Mouse (Mus musculus): Measurements from ENCODE around the gene B3galt4.
A peak's percentile ranks its signal among the peaks of the same experiment; 100 is the strongest.
"Not testable (repeated sequence)": the region's sequence is repeated elsewhere in the genome, so short reads cannot be mapped to it uniquely, and the experiment has no call there.

The B3galt4 gene

DNA sequence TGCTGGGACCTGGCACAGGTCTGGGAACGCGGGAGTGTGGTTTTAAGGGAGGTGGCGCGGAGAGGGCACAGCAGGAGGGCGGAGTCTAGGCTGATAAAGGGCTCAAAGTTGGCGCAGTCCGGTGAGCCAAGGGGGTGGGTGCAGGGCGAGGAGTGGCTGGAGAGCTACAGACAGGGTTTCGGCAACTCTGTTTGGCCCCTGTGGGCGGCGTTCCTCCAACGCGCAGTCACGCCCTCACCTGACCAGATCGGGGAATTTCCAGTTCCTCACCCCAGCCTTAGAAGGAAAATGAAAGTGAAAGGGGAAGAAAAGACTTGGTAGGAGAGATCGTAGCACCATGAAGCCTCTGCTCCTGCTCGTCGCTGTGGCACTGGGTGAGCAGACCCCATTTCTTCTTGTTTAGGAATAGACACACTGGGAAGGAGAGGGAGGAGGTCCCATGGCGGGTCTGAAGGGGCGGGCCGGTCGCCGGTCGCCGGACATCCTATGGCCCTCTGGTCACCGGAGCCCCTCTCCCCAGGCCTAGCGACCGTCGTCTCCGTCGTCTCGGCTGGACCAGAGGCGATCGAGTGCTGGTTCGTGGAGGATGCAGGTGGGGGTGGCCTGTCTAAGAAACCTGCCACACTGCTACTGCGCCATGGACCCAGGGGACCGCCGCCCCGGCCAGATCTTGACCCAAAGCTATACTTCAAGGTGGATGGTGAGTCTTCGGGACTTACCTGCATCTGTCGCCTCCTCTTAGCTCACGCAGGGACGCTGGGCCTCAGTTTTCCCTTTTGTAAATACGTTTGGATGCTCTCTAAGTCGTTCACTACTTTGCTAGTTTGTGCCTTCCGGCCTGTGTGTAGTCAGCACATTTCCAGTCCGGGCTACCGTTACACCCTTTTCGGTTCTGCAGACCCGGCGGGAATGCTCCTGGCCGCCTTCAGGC is 31.7 kb downstream of the B3galt4 start:
- DNase-seq = peak; percentile 67

DNA sequence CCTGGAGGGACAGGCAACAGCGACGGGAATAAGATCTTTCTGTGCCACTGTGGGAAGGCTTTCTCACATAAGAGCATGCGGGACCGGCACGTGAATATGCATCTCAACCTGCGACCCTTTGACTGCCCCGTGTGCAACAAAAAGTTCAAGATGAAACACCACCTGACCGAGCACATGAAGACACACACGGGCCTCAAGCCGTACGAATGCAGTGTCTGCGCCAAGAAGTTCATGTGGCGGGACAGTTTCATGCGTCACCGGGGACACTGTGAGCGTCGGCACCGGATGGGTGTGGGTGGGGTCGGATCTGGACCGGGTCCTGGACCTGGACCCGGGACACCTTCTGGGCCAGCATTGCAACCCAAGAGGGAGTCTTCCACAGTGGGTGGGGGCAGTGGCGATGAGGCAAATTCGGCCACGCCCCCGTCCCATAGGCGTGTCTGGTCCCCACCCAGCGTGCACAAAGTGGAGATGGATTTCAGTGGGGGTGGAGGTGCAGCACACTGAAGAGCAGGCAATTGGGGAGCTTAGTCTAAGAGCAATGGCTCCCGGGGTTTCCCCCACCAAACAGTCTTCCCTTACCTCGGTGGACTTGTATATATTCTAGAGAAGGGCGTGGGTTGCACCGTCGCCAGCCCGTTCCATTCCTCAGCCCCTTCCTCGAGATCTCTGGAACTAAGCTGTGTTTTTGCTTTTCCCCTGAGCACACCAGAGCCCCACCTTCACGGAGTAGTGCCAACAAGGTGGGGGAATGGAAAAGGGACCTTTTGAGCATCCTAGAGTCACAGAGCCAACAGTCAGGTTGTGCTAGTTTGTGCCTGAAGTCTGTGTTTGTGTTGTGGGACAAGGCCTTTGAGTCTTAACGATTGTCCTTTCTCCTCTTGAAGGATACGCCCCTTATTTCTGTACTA is 32.7 kb downstream of the B3galt4 start:
- peak; percentile 40 for DNase-seq

DNA sequence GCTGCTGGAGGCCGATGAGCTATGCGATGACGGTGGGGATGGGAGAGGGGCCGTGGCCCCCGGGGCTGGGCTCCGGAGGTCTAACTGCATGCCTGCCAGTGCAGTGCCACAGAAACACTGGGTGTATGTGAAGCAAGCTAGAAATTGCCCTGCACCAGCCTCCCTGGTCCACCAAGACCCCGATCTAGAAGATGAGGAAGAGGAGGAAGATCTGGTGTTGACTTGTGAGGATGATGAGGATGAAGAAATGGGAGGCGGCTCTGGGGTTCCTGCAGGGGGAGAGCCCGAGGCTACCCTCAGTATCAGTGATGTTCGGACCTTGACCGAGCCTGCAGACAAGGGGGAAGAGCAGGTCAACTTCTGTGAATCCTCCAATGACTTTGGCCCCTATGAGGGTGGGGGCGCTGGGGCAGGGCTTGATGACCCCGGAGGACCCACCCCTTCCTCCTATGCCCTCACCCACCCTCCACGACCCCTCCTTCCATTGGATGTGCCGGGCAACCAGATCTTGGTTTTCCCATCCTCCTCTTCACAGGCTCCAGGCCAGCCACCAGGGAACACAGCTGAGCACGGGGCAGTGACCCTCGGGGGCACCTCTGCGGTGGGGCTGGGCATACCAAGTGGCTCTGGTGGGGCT is 33.5 kb downstream of the B3galt4 start:
- DNase-seq = no peak

DNA sequence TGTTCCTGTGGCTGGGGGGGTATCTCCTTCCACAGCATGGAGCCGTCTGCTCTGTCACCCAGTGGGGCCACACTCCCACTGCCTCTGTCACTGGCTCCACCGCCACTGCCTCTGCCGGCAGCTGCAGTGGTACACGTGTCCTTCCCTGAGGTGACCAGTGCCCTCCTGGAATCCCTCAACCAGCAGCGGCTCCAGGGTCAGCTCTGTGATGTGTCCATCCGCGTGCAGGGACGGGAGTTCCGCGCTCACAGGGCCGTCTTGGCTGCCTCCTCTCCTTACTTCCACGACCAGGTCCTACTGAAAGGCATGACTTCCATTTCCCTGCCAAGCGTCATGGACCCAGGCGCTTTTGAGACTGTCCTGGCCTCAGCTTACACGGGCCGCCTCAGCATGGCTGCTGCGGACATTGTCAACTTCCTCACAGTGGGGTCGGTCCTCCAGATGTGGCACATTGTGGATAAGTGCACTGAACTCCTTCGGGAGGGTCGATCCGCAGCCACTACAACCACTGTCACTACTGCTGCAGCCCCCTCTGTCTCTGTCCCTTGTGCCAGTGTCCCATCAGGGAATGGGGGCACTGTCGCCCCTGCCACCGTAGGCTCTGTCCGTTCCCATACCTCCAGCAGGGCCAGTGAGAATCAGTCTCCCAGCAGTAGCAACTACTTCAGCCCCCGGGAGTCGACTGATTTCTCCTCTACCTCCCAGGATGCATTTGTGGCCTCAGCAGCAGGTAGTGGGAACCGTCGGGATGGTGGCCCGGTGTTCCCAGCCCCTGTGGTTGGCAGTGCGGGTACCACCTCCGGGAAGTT is 34.2 kb downstream of the B3galt4 start:
- DNase-seq = peak; percentile 39

DNA sequence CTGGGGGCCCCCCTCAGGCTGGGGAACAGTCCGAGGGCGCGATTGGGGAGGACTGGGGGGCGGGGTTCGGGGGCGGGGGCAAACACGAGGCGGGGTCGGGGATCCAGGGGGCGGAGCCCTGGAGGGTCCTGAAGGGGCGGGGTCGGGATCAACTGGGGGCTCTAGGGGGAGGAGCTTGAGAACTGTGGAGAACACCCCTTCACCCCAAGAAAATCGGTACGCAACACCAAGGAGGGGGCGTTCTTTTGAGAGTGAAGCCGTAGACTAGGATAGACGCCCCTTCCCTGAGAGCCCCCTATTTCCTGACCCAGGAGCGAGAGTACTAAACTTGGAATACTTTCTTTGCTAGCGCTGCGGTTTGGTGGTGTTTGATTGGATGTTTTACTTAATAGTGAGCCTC is 35.0 kb downstream of the B3galt4 start:
- DNase-seq = peak; percentile 56

DNA sequence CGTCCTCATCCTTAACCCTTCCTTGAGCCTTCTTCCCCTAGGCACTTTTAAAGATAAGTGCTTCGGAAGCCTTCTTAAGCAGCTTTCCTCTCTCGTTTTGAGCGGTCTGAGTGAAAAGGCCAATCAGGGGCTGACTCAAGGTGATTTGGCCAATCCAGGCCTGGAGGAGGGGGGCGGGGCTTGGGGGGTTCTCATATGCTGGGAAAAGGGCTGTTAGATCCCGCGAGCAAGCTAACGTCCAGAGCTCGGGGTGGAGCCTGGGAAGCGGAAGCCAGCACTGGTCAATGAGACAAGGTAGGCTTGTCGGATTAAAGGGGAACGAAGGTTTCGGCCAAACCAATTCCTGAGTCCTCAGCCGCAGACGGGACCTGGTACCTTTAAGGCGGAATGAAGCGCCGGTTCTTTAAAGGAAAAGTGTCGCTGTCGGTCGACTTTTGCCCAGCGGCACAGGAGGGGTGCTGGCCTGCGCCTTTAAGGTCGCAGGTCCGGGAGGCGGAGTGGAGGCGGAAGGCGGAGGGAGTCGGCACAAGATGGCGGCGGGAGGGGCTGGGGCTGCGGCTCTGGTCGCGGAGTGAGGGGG is 35.5 kb downstream of the B3galt4 start, which contains the start of the genes Tapbp and Zbtb22:
Tapbp (plus strand) TSS at position 229 of the 580 bp plus-strand sequence.
Zbtb22 (plus strand) TSS at position 234 of the 580 bp plus-strand sequence.
- peak; percentile 98 for DNase-seq

DNA sequence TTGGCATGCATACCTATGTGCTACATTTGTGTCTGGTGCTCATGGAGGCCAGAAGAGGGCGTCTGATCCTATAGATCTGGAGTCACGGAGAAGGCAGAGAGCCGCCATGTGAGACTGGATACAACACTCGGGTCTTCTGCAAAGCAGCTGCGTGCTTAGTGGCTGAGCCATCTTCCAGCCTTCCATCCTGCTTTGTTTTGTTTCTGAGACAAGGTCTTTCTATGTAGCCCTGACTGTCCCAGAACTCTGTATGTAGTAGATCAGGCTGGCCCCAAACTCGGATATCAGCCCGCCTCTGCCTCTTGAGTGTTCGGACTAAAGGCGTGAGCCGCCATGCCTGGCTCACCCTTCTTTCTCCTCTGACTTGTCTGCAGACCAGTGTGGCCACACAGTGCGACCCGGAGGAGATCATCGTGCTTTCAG is 36.3 kb downstream of the B3galt4 start:
- DNase-seq = peak; percentile 44

DNA sequence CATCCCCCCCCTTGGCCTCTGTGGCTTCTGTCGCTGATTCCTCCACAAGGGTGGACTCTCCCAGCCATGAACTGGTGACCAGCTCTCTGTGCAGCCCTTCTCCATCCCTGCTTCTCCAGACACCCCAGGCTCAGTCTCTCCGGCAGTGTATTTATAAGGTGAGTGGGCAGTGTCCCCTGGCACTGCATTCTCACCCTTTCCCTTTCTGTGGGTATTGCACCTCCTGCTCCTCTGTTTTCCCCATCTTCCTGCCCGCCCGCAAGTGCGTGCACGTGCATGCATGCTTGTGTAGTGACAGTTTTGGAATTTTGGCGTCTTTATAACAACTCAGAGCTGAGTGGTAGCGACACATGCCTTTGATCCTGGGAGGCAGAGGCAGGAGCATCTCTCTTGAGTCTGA is 37.4 kb downstream of the B3galt4 start:
- peak; percentile 23 for DNase-seq

DNA sequence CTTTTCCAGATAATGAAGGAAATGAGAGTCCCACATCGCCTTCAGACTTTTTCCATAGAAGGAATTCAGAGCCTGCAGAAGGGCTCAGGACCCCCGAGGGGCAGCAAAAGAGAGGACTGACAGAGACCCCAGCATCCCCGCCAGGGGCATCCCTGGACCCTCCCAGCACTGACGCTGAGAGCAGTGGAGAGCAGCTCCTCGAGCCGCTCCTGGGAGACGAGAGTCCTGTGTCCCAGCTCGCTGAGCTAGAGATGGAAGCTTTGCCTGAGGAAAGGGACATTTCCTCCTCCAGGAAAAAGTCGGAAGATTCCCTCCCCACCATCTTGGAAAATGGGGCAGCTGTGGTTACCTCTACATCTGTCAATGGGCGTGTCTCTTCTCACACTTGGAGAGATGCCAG is 38.0 kb downstream of the B3galt4 start:
- DNase-seq = peak; percentile 24

DNA sequence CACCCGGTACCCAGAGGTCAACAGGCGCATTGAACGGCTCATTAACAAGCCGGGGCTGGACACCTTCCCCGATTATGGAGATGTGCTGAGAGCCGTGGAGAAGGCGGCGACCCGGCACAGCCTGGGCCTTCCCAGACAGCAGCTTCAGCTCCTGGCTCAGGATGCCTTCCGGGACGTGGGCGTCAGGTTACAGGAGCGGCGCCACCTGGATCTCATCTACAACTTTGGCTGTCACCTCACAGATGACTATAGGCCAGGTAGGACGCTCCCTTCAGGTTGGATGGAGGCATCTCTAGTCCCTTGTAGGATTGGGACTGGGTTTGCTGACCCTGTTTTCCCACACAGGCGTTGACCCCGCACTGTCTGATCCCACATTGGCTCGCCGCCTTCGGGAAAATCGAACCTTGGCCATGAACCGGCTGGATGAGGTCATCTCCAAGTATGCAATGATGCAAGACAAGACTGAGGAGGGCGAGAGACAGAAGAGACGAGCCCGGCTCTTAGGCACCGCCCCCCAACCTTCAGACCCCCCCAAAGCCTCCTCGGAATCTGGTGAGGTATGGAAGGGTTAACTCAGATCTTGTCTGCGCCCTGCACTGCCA is 39.4 kb downstream of the B3galt4 start:
- peak; percentile 27 for DNase-seq

DNA sequence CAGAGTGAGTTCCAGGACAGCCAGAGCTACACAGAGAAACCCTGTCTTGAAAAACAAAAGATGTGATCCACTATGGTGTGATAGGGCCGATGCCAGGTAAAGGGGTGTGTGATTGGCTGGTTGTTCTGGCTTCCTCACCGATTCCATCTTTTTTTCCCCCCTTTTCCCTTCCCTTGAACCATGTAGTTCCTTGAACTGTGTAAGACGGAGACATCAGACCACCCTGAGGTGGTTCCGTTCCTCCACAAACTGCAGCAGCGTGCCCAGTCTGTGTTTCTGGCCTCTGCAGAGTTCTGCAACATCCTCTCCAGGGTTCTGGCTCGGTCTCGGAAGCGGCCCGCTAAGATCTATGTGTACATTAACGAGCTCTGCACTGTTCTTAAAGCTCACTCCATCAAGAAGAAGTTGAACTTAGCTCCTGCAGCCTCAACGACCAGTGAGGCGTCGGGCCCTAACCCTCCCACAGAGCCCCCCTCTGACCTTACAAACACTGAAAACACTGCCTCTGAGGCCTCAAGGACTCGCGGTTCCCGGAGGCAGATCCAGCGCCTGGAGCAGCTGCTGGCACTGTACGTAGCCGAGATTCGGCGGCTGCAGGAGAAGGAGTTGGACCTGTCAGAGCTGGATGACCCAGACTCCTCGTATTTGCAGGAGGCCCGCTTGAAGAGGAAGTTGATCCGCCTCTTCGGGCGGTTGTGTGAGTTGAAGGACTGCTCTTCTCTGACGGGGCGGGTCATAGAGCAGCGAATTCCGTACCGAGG is 40.1 kb downstream of the B3galt4 start:
- DNase-seq = peak; percentile 29

DNA sequence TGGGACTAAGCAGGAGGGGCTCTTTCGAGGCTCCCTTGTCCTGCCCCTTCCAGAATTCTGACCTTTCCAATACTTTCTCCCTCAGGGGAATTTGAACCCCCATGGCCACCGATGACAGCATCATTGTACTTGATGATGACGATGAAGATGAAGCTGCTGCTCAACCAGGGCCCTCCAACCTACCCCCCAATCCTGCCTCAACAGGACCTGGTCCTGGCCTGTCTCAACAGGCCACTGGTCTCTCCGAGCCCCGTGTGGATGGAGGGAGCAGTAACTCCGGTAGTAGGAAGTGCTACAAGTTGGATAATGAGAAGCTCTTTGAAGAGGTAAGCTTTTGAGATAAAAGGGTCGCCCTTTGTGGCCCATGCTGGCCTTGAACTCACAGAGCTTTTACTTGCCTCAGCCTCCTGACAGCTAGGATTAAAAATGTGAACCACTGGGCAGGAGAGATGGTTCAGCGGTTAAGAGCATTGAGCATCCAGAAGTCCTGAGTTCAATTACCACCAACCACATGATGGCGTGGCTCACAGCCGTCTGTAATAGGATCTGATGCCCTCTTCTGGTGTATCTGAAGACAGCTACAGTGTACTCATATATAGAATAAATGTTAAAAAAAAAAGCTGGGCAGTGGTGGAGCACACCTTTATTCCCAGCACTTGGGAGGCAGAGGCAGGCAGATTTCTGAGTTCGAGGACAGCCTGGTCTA is 40.8 kb downstream of the B3galt4 start:
- DNase-seq = peak; percentile 21

DNA sequence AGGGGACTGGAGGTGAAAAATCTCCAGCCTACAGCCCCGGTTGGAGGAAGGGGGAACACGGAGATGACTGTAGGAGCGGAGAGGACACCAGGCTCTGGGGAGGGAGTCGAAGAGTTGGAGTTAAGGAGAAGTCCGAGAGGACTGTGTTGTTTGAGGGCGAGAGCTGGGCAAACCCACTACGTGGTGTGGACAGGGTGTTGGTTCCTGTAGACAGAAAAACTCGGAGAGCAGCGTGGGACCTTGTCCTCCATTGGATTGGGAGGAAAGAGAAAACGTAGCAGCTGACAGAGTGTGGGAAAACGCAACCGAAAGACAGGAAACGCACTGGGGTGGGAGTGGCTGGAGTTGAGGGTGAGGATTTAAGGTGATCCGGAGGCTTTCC is 41.4 kb downstream of the B3galt4 start:
- DNase-seq = peak; percentile 36

DNA sequence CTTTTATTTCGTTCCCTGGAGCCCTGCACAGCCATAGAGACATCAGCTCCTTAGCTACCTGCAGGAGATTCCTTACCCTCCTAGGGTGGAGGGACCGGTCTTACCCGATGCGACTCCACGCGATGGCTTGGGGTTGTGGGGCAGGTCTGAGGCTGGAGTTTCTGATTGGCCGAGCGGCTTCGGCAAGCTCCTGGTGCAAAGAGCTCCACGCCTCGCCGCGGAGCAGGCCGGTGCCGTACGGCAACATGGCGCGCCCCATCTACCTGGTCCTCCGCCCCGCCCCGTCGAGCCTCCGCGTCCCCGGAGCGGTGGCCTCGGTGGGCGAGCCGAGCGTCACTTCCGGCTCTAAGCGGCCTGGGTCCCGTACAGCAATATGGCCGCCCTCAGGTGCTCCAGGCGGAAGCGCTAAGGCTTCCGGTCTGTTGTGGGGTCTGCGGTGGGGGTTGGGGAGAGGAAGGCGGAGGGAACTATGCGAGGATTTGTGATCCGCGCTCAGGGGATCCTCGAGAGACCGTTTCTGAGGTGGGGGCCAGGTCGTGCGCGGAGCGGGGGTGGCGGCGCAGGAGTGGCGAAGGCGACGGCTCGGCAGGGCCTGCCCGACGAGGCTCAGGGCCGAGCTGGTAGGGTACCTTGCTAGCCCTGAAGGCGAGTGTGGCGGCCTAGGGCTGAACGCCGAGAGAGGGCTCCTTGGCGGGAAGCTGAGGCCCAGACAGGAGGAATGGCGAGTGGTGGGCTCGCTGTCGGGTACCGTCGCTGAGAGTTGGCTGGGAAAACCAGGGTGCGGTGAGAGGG is 42.0 kb downstream of the B3galt4 start, which contains the start of gene Daxx:
Daxx (plus strand) TSS at position 338 of the 792 bp plus-strand sequence.
- DNase-seq = peak; percentile 98

DNA sequence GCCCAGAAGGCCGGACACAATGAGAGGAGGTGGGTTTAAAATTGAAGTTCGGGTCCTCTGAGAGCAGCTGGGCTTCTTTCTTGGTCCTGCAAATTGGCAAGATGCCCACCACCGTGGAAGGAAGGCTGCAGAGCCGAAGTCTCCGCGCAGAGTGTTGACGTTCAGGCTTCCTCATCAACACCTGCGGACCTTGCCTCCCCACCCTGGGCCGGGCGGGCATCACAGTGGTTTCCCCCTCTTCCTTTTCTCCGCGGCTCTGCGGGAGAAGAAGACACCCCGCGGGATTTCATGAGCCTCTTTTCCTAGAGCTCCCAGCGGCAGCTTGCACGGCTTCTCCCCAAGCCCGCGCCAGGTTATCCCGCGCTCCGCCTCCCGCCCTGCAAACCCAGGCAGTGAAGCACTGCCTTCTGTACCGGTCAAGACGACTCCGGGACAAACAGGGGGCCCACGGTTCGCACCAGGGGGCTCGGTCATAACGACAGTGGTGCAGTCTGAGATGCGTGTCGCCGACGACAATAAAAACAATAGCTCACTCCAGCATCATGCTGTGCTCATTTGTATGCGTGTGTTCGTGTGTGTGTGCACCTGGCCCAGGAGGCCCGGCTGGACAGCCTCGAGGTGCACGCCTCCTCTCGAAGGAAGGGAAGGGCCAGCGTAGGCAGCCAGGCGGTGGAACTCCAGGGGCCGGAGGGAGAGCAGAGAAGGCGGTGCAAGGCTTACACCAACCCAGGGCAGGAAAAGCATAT is 42.8 kb downstream of the B3galt4 start:
- DNase-seq = peak; percentile 70

DNA sequence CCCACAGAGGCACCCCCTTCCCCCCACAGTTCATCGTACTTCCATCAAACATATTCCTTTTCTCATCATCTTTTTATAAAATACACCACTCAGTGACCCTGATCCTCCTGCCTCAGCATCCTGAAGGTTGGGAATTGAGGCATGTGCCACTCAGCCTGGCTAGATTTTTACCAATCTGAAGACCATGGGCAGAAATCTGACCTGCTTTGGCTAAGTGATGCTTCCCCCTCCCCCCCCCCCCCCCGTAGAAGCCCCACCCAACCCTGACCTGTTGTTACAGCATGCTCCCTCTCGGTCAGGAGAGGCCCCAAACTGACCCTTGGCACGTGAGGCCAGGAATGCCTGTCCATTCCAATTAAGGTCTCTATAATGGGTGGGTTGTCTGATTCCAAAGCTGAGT is 46.5 kb downstream of the B3galt4 start, which contains the start of gene Platr17:
Platr17 (plus strand) TSS at position 301 of the 400 bp plus-strand sequence.
- DNase-seq = not testable (repeated sequence)

DNA sequence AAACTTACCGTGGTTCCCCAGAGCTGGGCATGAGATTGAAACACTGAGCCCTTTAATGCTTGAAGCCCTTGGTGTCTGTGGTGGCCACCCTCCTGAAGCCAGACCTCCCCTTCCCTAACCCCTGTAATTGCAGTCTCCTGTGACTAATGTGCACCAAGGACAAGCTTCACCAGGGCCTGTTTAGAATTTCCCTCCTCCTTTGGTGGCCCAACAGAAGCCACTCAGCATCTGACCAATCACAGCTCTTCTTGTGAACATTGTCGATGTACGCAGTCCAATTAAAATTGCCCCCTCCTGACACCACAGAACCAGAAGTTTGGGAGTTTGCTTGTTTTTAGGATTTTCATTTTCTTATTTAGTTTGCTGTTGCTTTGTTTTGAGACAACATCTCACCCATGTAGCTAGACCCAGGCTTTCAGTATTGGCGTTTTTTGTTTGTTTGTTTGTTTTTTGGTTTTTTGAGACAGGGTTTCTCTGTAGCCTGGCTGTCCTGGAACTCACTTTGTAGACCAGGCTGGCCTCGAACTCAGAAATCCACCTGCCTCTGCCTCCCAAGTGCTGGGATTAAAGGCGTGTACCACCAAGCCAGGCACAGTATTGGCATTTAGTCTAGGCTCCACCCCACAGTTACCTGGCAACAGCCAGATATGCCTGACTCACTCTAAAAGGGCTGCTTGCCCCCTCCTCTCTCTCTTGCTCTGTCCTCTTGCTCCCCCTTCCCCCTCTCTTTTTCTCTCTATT is 47.2 kb downstream of the B3galt4 start:
- not testable (repeated sequence) for DNase-seq

Data from cerebellum, adult 8-10 months (tissue).